Mouse (Mus musculus): Measurements from ENCODE around the gene Ginm1.

GRCm38 (mm10) chr10:7772346-7772745, 20.3 kb downstream of the Ginm1 start:
- TF ChIP-seq USF1 (IDR thresholded peaks at IDR 0.05; ENCODE audit: low read depth), result no peak
- no peak for TF ChIP-seq CTCF (IDR thresholded peaks at IDR 0.05; ENCODE audit: control insufficient read depth, insufficient read depth, insufficient read length)
- TF ChIP-seq MYOG (IDR thresholded peaks at IDR 0.05; ENCODE audit: control insufficient read depth, extremely low read depth, insufficient read length), result no peak
- no peak for TF ChIP-seq MYOD1 (IDR thresholded peaks at IDR 0.05; ENCODE audit: control insufficient read depth, insufficient read length, low read depth)
- TF ChIP-seq CEBPB (IDR thresholded peaks at IDR 0.05; ENCODE audit: low read depth), result no peak
- no peak for TF ChIP-seq MAX (IDR thresholded peaks at IDR 0.05)

Data from C2C12 (cell line).